Mouse (Mus musculus) adrenal gland, adult 10 weeks (tissue): Measurements from ENCODE around the gene 1700069L16Rik. TPM values are rescaled to one million over a fixed set of nuclear protein-coding genes. Genes with fewer than 3 reads are reported as not detected.

Experiments used
- polyA plus RNA-seq: library from polyadenylated mRNA; stranded (reverse); fragments of 350-450 nt; fragmentation: Illumina TruSeq; extraction: RNeasy Lipid Tissue Mini Kit (QIAGEN cat#74804); gene quantifications from one replicate; pipeline ENCODE4 v1.2.3, GENCODE M21; 2014; ENCODE audit warnings: low read depth, low replicate concordance

The 1700069L16Rik gene
- not detected for polyA plus RNA-seq

GRCm38 (mm10) chr5:113724446-113724845 lies at the start of gene 1700069L16Rik:
TSS of gene 1700069L16Rik (minus strand) at chr5:113724772.

GRCm38 (mm10) chr5:113772450-113772895 lies 47.9 kb upstream of the 1700069L16Rik start, which contains the start of the genes Sart3 and Iscu:
TSS of gene Sart3 (minus strand) at chr5:113772510.
TSS of gene Iscu (plus strand) at chr5:113772748.

GRCm38 (mm10) chr5:113735345-113736112 lies 11.0 kb upstream of the 1700069L16Rik start, which contains the start of gene Ficd:
TSS of gene Ficd (plus strand) at chr5:113735803.

GRCm38 (mm10) chr5:113650035-113650865 lies 74.3 kb downstream of the 1700069L16Rik start, which contains the start of gene Cmklr1:
TSS of gene Cmklr1 (minus strand) at chr5:113650426.

Other genes starting within 250 kb of the 1700069L16Rik start
- 0.35 TPM for gene Wscd2, start 234.4 kb downstream of the 1700069L16Rik start, polyA plus RNA-seq
- gene Cmklr1, start 74.3 kb downstream of the 1700069L16Rik start, polyA plus RNA-seq = 1.9 TPM
- gene Ficd, start 11.0 kb upstream of the 1700069L16Rik start, polyA plus RNA-seq = 7.2 TPM
- 2.0 TPM for gene Sart3, start 47.7 kb upstream of the 1700069L16Rik start, polyA plus RNA-seq
- 165 TPM for gene Iscu, start 48.0 kb upstream of the 1700069L16Rik start, polyA plus RNA-seq
- gene Tmem119, start 75.7 kb upstream of the 1700069L16Rik start, polyA plus RNA-seq = 0.41 TPM
- not detected for gene Selplg, start 107.9 kb upstream of the 1700069L16Rik start, polyA plus RNA-seq
- 15.9 TPM for gene Coro1c, start 184.0 kb upstream of the 1700069L16Rik start, polyA plus RNA-seq